Mouse (Mus musculus) forebrain, embryonic 13.5 days (tissue): ENCODE data around the gene Dock9. TPM values are rescaled to one million over a fixed set of nuclear protein-coding genes. Genes with fewer than 3 reads are reported as not detected.

Experiments
- ATAC-seq: fragments of 200-750 bp; cut with Nextera tagmentation; 2 replicates; pipeline ENCODE4 v1.8.0; 2017
- H3K27ac ChIP-seq: fragments of 300-500 bp; sonication (generic); 2 replicates; pipeline ENCODE4 v1.5.1; 2015; ENCODE audit warnings: inconsistent platforms, mild to moderate bottlenecking, moderate library complexity
- H3K27me3 ChIP-seq: fragments of 300-500 bp; sonication (generic); 2 replicates; pipeline ENCODE4 v1.6.1; 2015; ENCODE audit warnings: mild to moderate bottlenecking, inconsistent platforms
- H3K36me3 ChIP-seq: fragments of 300-500 bp; sonication (generic); 2 replicates; pipeline ENCODE4 v1.6.1; 2015; ENCODE audit warnings: mild to moderate bottlenecking, inconsistent platforms; ENCODE audit not compliant: poor library complexity, severe bottlenecking
- H3K4me1 ChIP-seq: fragments of 300-500 bp; sonication (generic); 2 replicates; pipeline ENCODE4 v1.6.1; 2015; ENCODE audit warnings: inconsistent platforms
- H3K4me2 ChIP-seq: fragments of 300-500 bp; sonication (generic); 2 replicates; pipeline ENCODE4 v1.6.1; 2015; ENCODE audit warnings: inconsistent platforms, mild to moderate bottlenecking, moderate library complexity
- H3K4me3 ChIP-seq: fragments of 300-500 bp; sonication (generic); 2 replicates; pipeline ENCODE4 v1.5.1; 2015; ENCODE audit warnings: mild to moderate bottlenecking, inconsistent platforms
- H3K9ac ChIP-seq: fragments of 300-500 bp; sonication (generic); 2 replicates; pipeline ENCODE4 v1.6.1; 2015; ENCODE audit warnings: mild to moderate bottlenecking, inconsistent platforms
- H3K9me3 ChIP-seq: fragments of 300-500 bp; sonication (generic); replicated peaks from 2 replicates; pipeline ENCODE4 v1.6.1; 2016; ENCODE audit warnings: inconsistent platforms
- WGBS: fragments of 180-500 bp; shearing (Covaris S2); methylation state at CpG from one replicate; pipeline ENCODE4 v1.1.7; 2015; 5-methylcytosine and 5-hydroxymethylcytosine counted together
- polyA plus RNA-seq: library from polyadenylated mRNA; unstranded; fragments of >200 nt; fragmentation: Nextera tagmentation; extraction: Ambion mirVana; gene quantifications from 2 replicates; pipeline ENCODE4 v1.2.1, GENCODE M21; 2015

Dock9 gene
- polyA plus RNA-seq, 1 experiment from 2014 or later, result 4.2 TPM

GRCm38 (mm10) chr14:121547745-121548144, 249.9 kb downstream of the Dock9 start:
- WGBS, result 33% methylated on average over 7 of the region's 7 CpGs
- H3K4me1 ChIP-seq, result no peaks in the 10 kb centered on the region

GRCm38 (mm10) chr14:121546621-121547020, 251.0 kb downstream of the Dock9 start:
- H3K27ac ChIP-seq, result no peak overlapping the region
- no peaks in the 10 kb centered on the region for H3K9me3 ChIP-seq
- no peaks in the 10 kb centered on the region for H3K27me3 ChIP-seq
- H3K4me2 ChIP-seq, result no peak overlapping the region
- no peak overlapping the region for H3K4me3 ChIP-seq
- ATAC-seq, result no peak
- peaks cover 4% of the 10 kb centered on the region; the same call in 1 of the 2 replicates for H3K36me3 ChIP-seq
- WGBS, result 97% methylated on average over 5 of the region's 5 CpGs
- H3K4me1 ChIP-seq, result no peaks in the 10 kb centered on the region
- no peak overlapping the region for H3K9ac ChIP-seq

More at GRCm38 (mm10) chr14:121547745-121548144, 249.9 kb downstream of the Dock9 start:
- Histone ChIP-seq H3K4me2 (no peak overlapping the region), H3K9ac (no peak overlapping the region), H3K27me3 (no peaks in the 10 kb centered on the region), H3K9me3 (no peaks in the 10 kb centered on the region), H3K4me3 (no peak overlapping the region), H3K27ac (no peak overlapping the region), H3K36me3 (peaks cover 4% of the 10 kb centered on the region; the same call in 1 of the 2 replicates)
- ATAC-seq, result no peak

- H3K4me3 ChIP-seq, result no peak overlapping the region
- H3K27me3 ChIP-seq, result no peaks in the 10 kb centered on the region
- H3K4me2 ChIP-seq, result no peak overlapping the region
- no peak overlapping the region for H3K9ac ChIP-seq
- no peak overlapping the region for H3K27ac ChIP-seq
- peaks cover 4% of the 10 kb centered on the region; the same call in 1 of the 2 replicates for H3K36me3 ChIP-seq
- H3K9me3 ChIP-seq, result no peaks in the 10 kb centered on the region
- no peak for ATAC-seq
- 84% methylated on average over 14 of the region's 14 CpGs for WGBS
- no peaks in the 10 kb centered on the region for H3K4me1 ChIP-seq
These were observed 251.9 kb downstream of the Dock9 start for GRCm38 (mm10) chr14:121545551-121546331.

- WGBS, result 88% methylated on average over 7 of the region's 7 CpGs
- H3K4me2 ChIP-seq, result no peak overlapping the region
- no peak overlapping the region for H3K9ac ChIP-seq
- H3K27me3 ChIP-seq, result no peaks in the 10 kb centered on the region
- no peak for ATAC-seq
- H3K4me1 ChIP-seq, result no peaks in the 10 kb centered on the region
- H3K36me3 ChIP-seq, result no peaks in the 10 kb centered on the region
- no peaks in the 10 kb centered on the region for H3K9me3 ChIP-seq
- H3K27ac ChIP-seq, result no peak overlapping the region
- H3K4me3 ChIP-seq, result no peak overlapping the region
These were observed 256.4 kb downstream of the Dock9 start for GRCm38 (mm10) chr14:121541262-121541661.

- ATAC-seq, result no peak
- 88% methylated on average over 3 of the region's 3 CpGs for WGBS
- Histone ChIP-seq H3K4me3 (no peak overlapping the region), H3K27me3 (no peaks in the 10 kb centered on the region), H3K9me3 (no peaks in the 10 kb centered on the region), H3K4me2 (no peak overlapping the region), H3K9ac (no peak overlapping the region), H3K27ac (no peak overlapping the region), H3K4me1 (no peaks in the 10 kb centered on the region), H3K36me3 (no peaks in the 10 kb centered on the region)
These were observed 263.1 kb downstream of the Dock9 start for GRCm38 (mm10) chr14:121534501-121534900.

- Histone ChIP-seq H3K27ac (no peak overlapping the region), H3K4me3 (no peak overlapping the region), H3K4me1 (no peaks in the 10 kb centered on the region), H3K27me3 (no peaks in the 10 kb centered on the region), H3K9me3 (no peaks in the 10 kb centered on the region), H3K4me2 (no peak overlapping the region), H3K36me3 (no peaks in the 10 kb centered on the region), H3K9ac (no peak overlapping the region)
- WGBS, result 85% methylated on average over 9 of the region's 9 CpGs
- no peak for ATAC-seq
These were observed 266.8 kb downstream of the Dock9 start for GRCm38 (mm10) chr14:121530853-121531252.

GRCm38 (mm10) chr14:121527883-121528282, 269.8 kb downstream of the Dock9 start:
- ATAC-seq, result no peak
- Histone ChIP-seq H3K27me3 (no peaks in the 10 kb centered on the region), H3K4me3 (no peak overlapping the region), H3K27ac (no peak overlapping the region), H3K36me3 (no peaks in the 10 kb centered on the region), H3K4me1 (no peaks in the 10 kb centered on the region), H3K4me2 (no peak overlapping the region), H3K9ac (no peak overlapping the region), H3K9me3 (no peaks in the 10 kb centered on the region)
- 86% methylated on average over 3 of the region's 3 CpGs for WGBS

GRCm38 (mm10) chr14:121527201-121527600, 270.4 kb downstream of the Dock9 start:
- Histone ChIP-seq H3K4me1 (no peaks in the 10 kb centered on the region), H3K36me3 (no peaks in the 10 kb centered on the region), H3K27ac (no peak overlapping the region), H3K9ac (no peak overlapping the region), H3K4me3 (no peak overlapping the region), H3K4me2 (no peak overlapping the region), H3K9me3 (no peaks in the 10 kb centered on the region), H3K27me3 (no peaks in the 10 kb centered on the region)
- WGBS, result 86% methylated on average over 1 of the region's 1 CpGs
- ATAC-seq, result no peak

GRCm38 (mm10) chr14:121521709-121522108, 275.9 kb downstream of the Dock9 start:
- no peak overlapping the region for H3K4me3 ChIP-seq
- no peak overlapping the region for H3K27ac ChIP-seq
- no peak overlapping the region for H3K9ac ChIP-seq
- H3K36me3 ChIP-seq, result no peaks in the 10 kb centered on the region
- WGBS, result 82% methylated on average over 4 of the region's 4 CpGs
- no peak for ATAC-seq
- 0 out of 2 replicates have a peak, but pooled peaks cover 3% of the 10 kb centered on the region for H3K4me1 ChIP-seq
- H3K4me2 ChIP-seq, result no peak overlapping the region
- H3K9me3 ChIP-seq, result no peaks in the 10 kb centered on the region
- no peaks in the 10 kb centered on the region for H3K27me3 ChIP-seq

GRCm38 (mm10) chr14:121516881-121517280, 280.8 kb downstream of the Dock9 start:
- Histone ChIP-seq H3K27ac (no peak overlapping the region), H3K4me1 (0 out of 2 replicates have a peak, but pooled peaks cover 3% of the 10 kb centered on the region), H3K36me3 (no peaks in the 10 kb centered on the region), H3K4me2 (no peak overlapping the region), H3K4me3 (no peak overlapping the region), H3K9me3 (no peaks in the 10 kb centered on the region), H3K27me3 (no peaks in the 10 kb centered on the region), H3K9ac (no peak overlapping the region)
- 85% methylated on average over 5 of the region's 5 CpGs for WGBS
- ATAC-seq, result no peak

- Histone ChIP-seq H3K9me3 (no peaks in the 10 kb centered on the region), H3K4me2 (no peak overlapping the region), H3K36me3 (no peaks in the 10 kb centered on the region), H3K27me3 (peaks cover 30% of the 10 kb centered on the region), H3K9ac (no peak overlapping the region), H3K27ac (no peak overlapping the region), H3K4me3 (no peak overlapping the region), H3K4me1 (peaks cover 5% of the 10 kb centered on the region; the same call in 1 of the 2 replicates)
- 62% methylated on average over 2 of the region's 2 CpGs for WGBS
- no peak for ATAC-seq
These were observed 288.7 kb downstream of the Dock9 start for GRCm38 (mm10) chr14:121508929-121509328.

- no peak for ATAC-seq
- 24% methylated on average over 6 of the region's 6 CpGs for WGBS
- Histone ChIP-seq H3K27ac (no peak overlapping the region), H3K4me2 (no peak overlapping the region), H3K9me3 (no peaks in the 10 kb centered on the region), H3K4me1 (peaks cover 5% of the 10 kb centered on the region; the same call in 1 of the 2 replicates), H3K27me3 (peaks cover 34% of the 10 kb centered on the region), H3K9ac (no peak overlapping the region), H3K36me3 (no peaks in the 10 kb centered on the region), H3K4me3 (no peak overlapping the region)
These were observed 291.3 kb downstream of the Dock9 start for GRCm38 (mm10) chr14:121506336-121506735.
